Mouse (Mus musculus): Measurements from ENCODE around the gene Nyap1. TPM values are rescaled to one million over a fixed set of nuclear protein-coding genes. Genes with fewer than 3 reads are reported as not detected.

Gene Nyap1
- polyA plus RNA-seq, 1 experiment = 3.1 TPM

DNA sequence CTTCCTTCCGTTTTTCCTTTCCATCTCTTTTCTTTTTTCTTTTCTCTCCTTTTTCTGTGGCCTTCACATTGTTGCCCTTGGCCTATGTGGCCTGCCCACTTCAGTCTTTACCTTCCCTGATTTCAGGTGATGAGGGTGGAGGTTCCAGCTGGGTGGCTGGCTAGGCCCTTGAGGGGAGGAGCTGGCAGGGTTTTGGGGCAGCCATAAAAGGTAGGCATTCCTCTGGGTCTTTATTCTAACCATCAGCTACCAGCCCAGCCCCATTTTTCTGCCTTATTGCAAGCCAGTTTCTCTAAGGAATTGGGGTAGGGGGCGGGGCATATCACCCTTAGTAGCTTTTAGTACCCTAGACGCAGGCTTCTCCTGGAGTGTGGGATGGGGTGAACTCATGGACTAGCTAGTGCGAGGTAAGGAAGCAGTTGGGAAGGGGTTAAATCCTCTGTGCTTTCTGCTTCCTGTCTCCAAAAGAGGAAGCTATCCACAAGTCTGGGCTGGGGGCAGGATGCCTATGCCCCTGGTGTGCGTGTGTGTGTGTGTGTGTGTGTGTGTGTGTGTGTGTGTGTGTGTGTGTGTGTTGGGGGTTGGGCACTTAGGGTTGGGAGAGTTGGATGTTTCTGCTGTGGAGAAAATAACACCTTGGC lies 6.8 kb upstream of the Nyap1 start:
- Histone ChIP-seq H3K27me3 (replicated peaks; ENCODE audit: control insufficient read depth, insufficient read depth, low read length) (no peaks in the 10 kb centered on the region), H3K4me1 (ENCODE audit: control insufficient read depth, insufficient read depth, low read length) (0 out of 2 replicates have a peak, but pooled peaks cover 3% of the 10 kb centered on the region), H3K27ac (ENCODE audit: insufficient read depth, low read depth, low read length) (peak overlapping the region; percentile 51), H3K36me3 (ENCODE audit: control insufficient read depth, insufficient read depth, low read length) (no peaks in the 10 kb centered on the region), H3K4me3 (ENCODE audit: insufficient read depth, low read depth, low read length) (peak overlapping the region; percentile 18)
- WGBS = 36% methylated on average over 5 of the region's 5 CpGs
- no peak for TF ChIP-seq POLR2A (IDR thresholded peaks at IDR 0.05; ENCODE audit: low read depth, low read length)
- peak; percentile 49 for DNase-seq

- H3K4me3 ChIP-seq (ENCODE audit: insufficient read depth, low read depth, low read length) = peak overlapping the region; percentile 71
- H3K36me3 ChIP-seq (ENCODE audit: control insufficient read depth, insufficient read depth, low read length) = no peaks in the 10 kb centered on the region
- TF ChIP-seq CTCF (conservative IDR thresholded peaks at IDR 0.05; ENCODE audit: insufficient read depth, insufficient read length, low read depth, low read length) (no peak), POLR2A (IDR thresholded peaks at IDR 0.05; ENCODE audit: low read depth, low read length) (no peak)
- H3K27me3 ChIP-seq (replicated peaks; ENCODE audit: control insufficient read depth, insufficient read depth, low read length) = no peaks in the 10 kb centered on the region
- H3K4me1 ChIP-seq (ENCODE audit: control insufficient read depth, insufficient read depth, low read length) = 0 out of 2 replicates have a peak, but pooled peaks cover 3% of the 10 kb centered on the region
- H3K27ac ChIP-seq (ENCODE audit: insufficient read depth, low read depth, low read length) = peak overlapping the region; percentile 51
- DNase-seq = peak; percentile 51
- 5% methylated on average over 26 of the region's 26 CpGs for WGBS
These were observed 6.0 kb upstream of the Nyap1 start for GRCm38 (mm10) chr5:137747326-137747961.

DNA sequence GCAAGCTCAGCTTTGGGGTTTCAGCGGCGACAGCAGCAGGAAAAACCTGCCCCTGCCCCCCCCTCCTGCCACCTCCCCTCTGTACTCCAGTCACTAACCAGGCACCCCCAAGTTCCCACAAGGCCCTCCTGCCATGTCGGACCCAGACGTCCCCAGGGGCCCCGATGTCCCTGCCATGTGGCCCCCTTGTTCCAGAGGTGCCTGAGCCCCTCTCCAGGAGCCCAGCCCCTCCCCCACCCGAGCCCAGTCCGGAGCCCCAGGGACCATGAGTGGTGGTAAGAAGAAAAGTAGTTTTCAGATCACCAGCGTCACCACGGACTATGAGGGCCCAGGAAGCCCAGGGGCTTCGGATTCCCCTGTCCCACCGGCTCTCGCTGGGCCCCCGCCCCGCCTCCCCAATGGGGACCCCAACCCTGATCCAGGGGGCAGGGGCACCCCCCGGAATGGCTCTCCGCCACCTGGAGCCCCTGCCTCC lies 5.5 kb upstream of the Nyap1 start:
- H3K27ac ChIP-seq (ENCODE audit: insufficient read depth, low read depth, low read length) = peak overlapping the region; percentile 78
- TF ChIP-seq POLR2A (IDR thresholded peaks at IDR 0.05; ENCODE audit: low read depth, low read length) = no peak
- no peak for TF ChIP-seq CTCF (conservative IDR thresholded peaks at IDR 0.05; ENCODE audit: insufficient read depth, insufficient read length, low read depth, low read length)
- H3K27me3 ChIP-seq (replicated peaks; ENCODE audit: control insufficient read depth, insufficient read depth, low read length) = no peaks in the 10 kb centered on the region
- DNase-seq = no peak
- whole genome bisulfite sequencing = 2% methylated on average over 16 of the region's 16 CpGs
- H3K4me3 ChIP-seq (ENCODE audit: insufficient read depth, low read depth, low read length) = peak overlapping the region; percentile 71
- H3K4me1 ChIP-seq (ENCODE audit: control insufficient read depth, insufficient read depth, low read length) = 0 out of 2 replicates have a peak, but pooled peaks cover 6% of the 10 kb centered on the region
- H3K36me3 ChIP-seq (ENCODE audit: control insufficient read depth, insufficient read depth, low read length) = no peaks in the 10 kb centered on the region

GRCm38 (mm10) chr5:137746282-137746850 lies 5.0 kb upstream of the Nyap1 start:
- DNase-seq = peak; percentile 73
- no peaks in the 10 kb centered on the region for H3K36me3 ChIP-seq (ENCODE audit: control insufficient read depth, insufficient read depth, low read length)
- no peaks in the 10 kb centered on the region for H3K27me3 ChIP-seq (replicated peaks; ENCODE audit: control insufficient read depth, insufficient read depth, low read length)
- WGBS = under 1% methylated on average over 19 of the region's 20 CpGs
- peak overlapping the region; percentile 78 for H3K27ac ChIP-seq (ENCODE audit: insufficient read depth, low read depth, low read length)
- H3K4me3 ChIP-seq (ENCODE audit: insufficient read depth, low read depth, low read length) = peak overlapping the region; percentile 71
- H3K4me1 ChIP-seq (ENCODE audit: control insufficient read depth, insufficient read depth, low read length) = 0 out of 2 replicates have a peak, but pooled peaks cover 6% of the 10 kb centered on the region
- TF ChIP-seq CTCF (conservative IDR thresholded peaks at IDR 0.05; ENCODE audit: insufficient read depth, insufficient read length, low read depth, low read length) (no peak), POLR2A (IDR thresholded peaks at IDR 0.05; ENCODE audit: low read depth, low read length) (no peak)

DNA sequence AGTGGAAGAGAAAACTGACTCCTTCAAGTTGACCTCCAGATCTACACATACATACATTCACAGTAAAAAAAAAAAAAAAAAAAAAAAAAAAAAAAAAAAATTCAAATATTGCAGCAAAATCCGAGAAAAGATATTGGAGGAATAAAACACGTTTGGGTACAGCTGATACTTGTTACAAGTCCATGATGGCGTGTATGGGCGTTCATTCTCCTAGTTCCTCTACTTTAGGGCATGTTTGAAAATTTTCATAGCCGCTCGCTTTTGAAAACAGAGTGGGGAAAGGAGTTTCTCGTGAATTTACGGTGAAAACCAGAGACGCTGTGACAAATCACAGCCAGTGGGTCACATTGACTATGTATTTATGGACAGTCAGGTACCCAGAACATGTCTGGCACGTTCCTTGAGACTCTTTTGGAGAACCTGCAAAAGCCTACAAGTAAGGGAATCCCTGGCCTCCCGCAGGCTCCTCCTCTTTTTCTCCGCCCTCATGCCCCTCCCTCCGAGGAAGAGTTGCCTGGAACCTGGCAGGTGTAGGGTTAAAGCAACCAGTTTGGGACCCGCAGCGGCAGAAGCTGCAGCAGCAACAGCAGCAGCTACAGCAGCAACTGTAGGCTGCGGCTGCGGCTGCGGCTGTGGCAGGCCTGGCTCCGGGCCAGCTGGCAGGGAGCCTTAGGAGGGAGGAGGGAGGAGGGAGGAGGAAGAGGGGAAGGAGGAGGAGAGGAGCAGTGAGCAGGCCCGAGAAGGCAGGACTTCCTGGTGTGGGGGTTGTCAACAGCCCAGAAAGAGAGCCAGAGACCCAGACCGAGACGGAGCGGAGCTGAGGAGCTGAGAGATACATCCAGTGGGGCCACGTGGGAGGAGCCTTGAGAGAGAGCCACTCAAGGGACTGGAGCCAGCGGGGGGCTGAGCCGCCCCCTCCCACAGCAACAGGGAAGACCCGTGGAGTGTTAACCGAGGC lies 4.1 kb upstream of the Nyap1 start, which contains the start of gene Tsc22d4:
Gene Tsc22d4 (plus strand): TSS at position 517 of the 958 bp plus-strand sequence.
- WGBS = 3% methylated on average over 28 of the region's 28 CpGs
- no peaks in the 10 kb centered on the region for H3K27me3 ChIP-seq (replicated peaks; ENCODE audit: control insufficient read depth, insufficient read depth, low read length)

GRCm38 (mm10) chr5:137744197-137744596 lies 2.8 kb upstream of the Nyap1 start:
- TF ChIP-seq CTCF (conservative IDR thresholded peaks at IDR 0.05; ENCODE audit: insufficient read depth, insufficient read length, low read depth, low read length) (no peak), POLR2A (IDR thresholded peaks at IDR 0.05; ENCODE audit: low read depth, low read length) (no peak)
- no peaks in the 10 kb centered on the region for H3K36me3 ChIP-seq (ENCODE audit: control insufficient read depth, insufficient read depth, low read length)
- H3K4me1 ChIP-seq (ENCODE audit: control insufficient read depth, insufficient read depth, low read length) = 0 out of 2 replicates have a peak, but pooled peaks cover 6% of the 10 kb centered on the region
- no peak overlapping the region for H3K27ac ChIP-seq (ENCODE audit: insufficient read depth, low read depth, low read length)
- no peaks in the 10 kb centered on the region for H3K27me3 ChIP-seq (replicated peaks; ENCODE audit: control insufficient read depth, insufficient read depth, low read length)
- WGBS = 91% methylated on average over 7 of the region's 7 CpGs
- H3K4me3 ChIP-seq (ENCODE audit: insufficient read depth, low read depth, low read length) = no peak overlapping the region
- no peak for DNase-seq

More for the DNA sequence above, 4.1 kb upstream of the Nyap1 start, which contains the start of gene Tsc22d4:
- peak within 1 kb of the TSS; percentile 78 for H3K27ac ChIP-seq (ENCODE audit: insufficient read depth, low read depth, low read length)
- TF ChIP-seq CTCF (conservative IDR thresholded peaks at IDR 0.05; ENCODE audit: insufficient read depth, insufficient read length, low read depth, low read length) (no peak), POLR2A (IDR thresholded peaks at IDR 0.05; ENCODE audit: low read depth, low read length) (peak; percentile 92)
- peak; percentile 96 for DNase-seq
- H3K36me3 ChIP-seq (ENCODE audit: control insufficient read depth, insufficient read depth, low read length) = no peaks in the 10 kb centered on the region
- H3K4me3 ChIP-seq (ENCODE audit: insufficient read depth, low read depth, low read length) = peak within 1 kb of the TSS; percentile 71
- 0 out of 2 replicates have a peak, but pooled peaks cover 6% of the 10 kb centered on the region for H3K4me1 ChIP-seq (ENCODE audit: control insufficient read depth, insufficient read depth, low read length)

Data from kidney, adult 2 months (tissue).